Mouse (Mus musculus) small intestine, adult 2 months (tissue): Measurements from ENCODE around the gene Slc22a15.

Experiments
- CTCF ChIP-seq: fragments of 200-500 bp; IDR thresholded peaks from 2 replicates; pipeline ENCODE4 v1.5.1; 2012; ENCODE audit warnings: low read depth, mild to moderate bottlenecking, control low read depth, inconsistent platforms, low read length, moderate library complexity, mixed read lengths; ENCODE audit not compliant: insufficient replicate concordance, insufficient read length; ENCODE audit errors: extremely low read depth
- POLR2A ChIP-seq: fragments of 200-500 bp; IDR thresholded peaks from 2 replicates; pipeline ENCODE4 v1.6.1; 2012; ENCODE audit warnings: low read depth, mild to moderate bottlenecking, control low read depth, inconsistent platforms, low read length, moderate library complexity

DNA sequence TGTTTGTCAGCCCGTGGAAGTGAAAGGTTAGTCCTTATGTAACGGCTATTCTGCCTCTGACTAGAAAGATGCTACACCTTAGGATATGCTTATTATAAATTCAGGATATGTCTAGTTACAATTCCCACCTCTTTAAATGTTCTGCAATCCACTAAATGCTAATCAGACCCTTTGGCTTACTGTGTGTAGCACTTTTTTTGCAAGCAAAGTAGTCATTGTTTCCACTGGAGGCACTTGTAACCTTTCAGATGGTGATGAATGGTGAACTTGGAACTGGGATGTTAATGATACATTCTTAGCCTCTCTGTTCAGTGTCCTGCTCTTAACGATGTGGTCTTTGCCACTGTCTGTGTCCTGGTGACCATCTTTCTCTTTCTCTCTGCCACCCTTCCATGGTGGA is 12.1 kb upstream of the Slc22a15 start:
- no peak for TF ChIP-seq CTCF
- TF ChIP-seq POLR2A, result no peak
